Mouse (Mus musculus): ENCODE results near the gene Chn1. TPM values are rescaled to one million over a fixed set of nuclear protein-coding genes. Genes with fewer than 3 reads are reported as not detected.
A peak's percentile ranks its signal among the peaks of the same experiment; 100 is the strongest.

The Chn1 gene
- polyA plus RNA-seq, 1 experiment from 2014 or later = 30.4 TPM

DNA sequence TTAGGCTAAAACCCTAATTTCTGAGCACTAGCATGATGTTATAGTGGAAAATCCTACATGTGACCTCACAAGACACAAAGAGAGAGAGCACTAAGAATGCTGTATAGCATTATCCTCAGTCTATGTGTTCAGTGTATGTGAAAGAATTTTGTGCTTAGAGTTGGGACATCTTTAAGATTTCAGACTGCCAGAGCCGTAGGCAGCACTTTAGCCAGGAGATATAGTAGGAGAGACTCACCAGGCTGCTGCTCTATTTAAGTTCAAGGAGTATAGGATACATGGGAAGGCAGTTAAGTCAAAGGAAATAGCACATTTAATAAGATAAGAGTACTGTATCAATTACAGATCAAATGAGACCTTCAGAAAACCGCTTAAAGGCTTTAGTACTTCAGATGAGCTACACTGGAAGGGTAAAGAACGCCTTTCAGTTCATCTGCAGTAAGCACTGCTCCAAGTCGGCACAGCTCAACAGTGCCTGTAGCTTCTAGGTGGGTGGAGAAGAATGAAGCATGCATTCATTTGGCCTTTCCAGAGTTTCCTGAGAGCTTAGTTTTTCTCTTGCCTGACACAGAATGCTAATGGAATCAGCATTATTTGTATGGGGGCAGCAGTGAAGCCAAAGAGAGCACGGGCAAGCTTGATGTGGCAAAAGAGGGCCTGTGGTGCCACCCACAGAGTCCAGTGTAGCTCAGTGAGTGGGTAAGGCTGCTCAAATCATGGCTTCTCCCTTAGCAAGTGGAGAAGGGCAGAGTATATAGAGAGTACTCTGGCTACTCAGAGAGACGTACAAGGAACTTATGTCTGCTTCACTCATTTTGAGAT, 84.2 kb downstream of the Chn1 start:
- H3K27me3 ChIP-seq (ENCODE audit: control insufficient read depth, insufficient read depth, low read length) = no peaks in the 10 kb centered on the region
- no peaks in the 10 kb centered on the region; a peak in 2 of 4 replicates for H3K4me1 ChIP-seq (ENCODE audit: control insufficient read depth in 2 of 2, insufficient read depth in 2 of 2, low read length in 2 of 2)
- no peak overlapping the region for H3K4me2 ChIP-seq (ENCODE audit: low read length)
- no peaks in the 10 kb centered on the region; the same call in 1 of the 2 replicates for H3K36me3 ChIP-seq (ENCODE audit: control insufficient read depth, insufficient read depth, low read length)
- no peak overlapping the region for H3K27ac ChIP-seq (replicated peaks in 1 of 2; ENCODE audit: control insufficient read depth in 1 of 2, insufficient read depth in 1 of 2, low read depth in 2 of 2, low read length in 2 of 2)
- ATAC-seq (ENCODE audit: insufficient number of reproducible peaks, insufficient read depth, low FRiP score, low read depth) = no peak
- no peak overlapping the region for H3K9ac ChIP-seq (ENCODE audit: low read length)
- no peak overlapping the region for H3K4me3 ChIP-seq (ENCODE audit: control insufficient read depth in 1 of 2, insufficient read depth in 1 of 2, low read depth in 1 of 2, low read length in 2 of 2)
- WGBS = 83% methylated on average over 6 of the region's 6 CpGs
- H3K9me3 ChIP-seq (ENCODE audit: control insufficient read depth, low read length) = no peaks in the 10 kb centered on the region

DNA sequence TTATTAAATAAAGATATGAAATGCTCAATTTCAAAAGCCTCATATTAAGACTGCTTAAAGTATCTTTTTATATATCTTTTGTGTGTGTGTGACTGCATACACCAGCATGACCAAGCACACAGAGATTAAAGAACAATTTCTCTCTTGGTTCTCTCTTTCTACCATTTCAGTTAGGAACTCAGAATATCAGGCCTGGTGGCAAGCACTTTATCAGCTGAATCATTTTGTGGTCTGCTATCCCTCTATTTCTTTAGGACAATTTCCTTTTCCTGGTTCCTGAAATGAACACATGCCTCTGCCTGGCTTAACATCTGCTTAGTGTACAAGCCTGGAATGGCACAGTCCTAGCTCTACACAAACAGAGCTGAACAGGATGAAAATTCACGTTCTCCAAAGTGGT, 92.6 kb downstream of the Chn1 start:
- Histone ChIP-seq H3K36me3 (ENCODE audit: control insufficient read depth, insufficient read depth, low read length) (no peaks in the 10 kb centered on the region; the same call in 1 of the 2 replicates), H3K9me3 (ENCODE audit: control insufficient read depth, low read length) (no peaks in the 10 kb centered on the region), H3K4me1 (ENCODE audit: control insufficient read depth in 2 of 2, insufficient read depth in 2 of 2, low read length in 2 of 2) (no peaks in the 10 kb centered on the region; a peak in 1 of 4 replicates), H3K27me3 (ENCODE audit: control insufficient read depth, insufficient read depth, low read length) (no peaks in the 10 kb centered on the region), H3K4me2 (ENCODE audit: low read length) (no peak overlapping the region), H3K27ac (replicated peaks in 1 of 2; ENCODE audit: control insufficient read depth in 1 of 2, insufficient read depth in 1 of 2, low read depth in 2 of 2, low read length in 2 of 2) (no peak overlapping the region), H3K9ac (ENCODE audit: low read length) (no peak overlapping the region), H3K4me3 (ENCODE audit: control insufficient read depth in 1 of 2, insufficient read depth in 1 of 2, low read depth in 1 of 2, low read length in 2 of 2) (no peak overlapping the region)
- WGBS = 21% methylated on average over 1 of the region's 1 CpGs
- ATAC-seq (ENCODE audit: insufficient number of reproducible peaks, insufficient read depth, low FRiP score, low read depth) = no peak

DNA sequence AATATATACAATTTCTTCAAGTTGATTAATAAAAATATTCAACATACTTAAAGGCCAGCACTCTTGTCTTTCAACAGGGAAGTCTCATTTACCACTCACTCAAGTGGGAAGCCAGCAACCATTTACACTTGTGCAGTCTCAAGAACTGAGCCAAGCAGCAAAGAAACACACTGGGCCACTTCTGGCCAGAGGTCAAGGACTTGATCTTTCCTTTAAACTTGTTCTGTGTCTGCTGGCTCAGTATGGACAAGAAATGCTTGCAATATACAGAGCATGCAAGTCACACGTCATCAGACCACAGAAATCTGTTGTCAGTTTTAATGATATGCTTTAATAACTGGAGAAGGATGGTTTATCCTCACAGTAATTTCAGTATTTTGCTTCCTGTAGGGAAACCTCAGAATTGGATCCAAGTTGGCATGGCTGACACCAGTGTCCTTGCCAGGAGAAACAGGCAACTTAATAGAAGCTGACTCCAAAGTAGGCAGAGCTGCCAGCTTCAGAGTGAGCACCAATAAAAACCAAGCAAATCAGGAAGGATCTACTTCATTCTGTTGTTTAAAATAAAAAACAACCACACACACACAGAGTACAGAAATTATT, 94.6 kb downstream of the Chn1 start:
- ATAC-seq (ENCODE audit: insufficient number of reproducible peaks, insufficient read depth, low FRiP score, low read depth) = no peak
- H3K4me2 ChIP-seq (ENCODE audit: low read length) = no peak overlapping the region
- no peak overlapping the region for H3K9ac ChIP-seq (ENCODE audit: low read length)
- H3K36me3 ChIP-seq (ENCODE audit: control insufficient read depth, insufficient read depth, low read length) = no peaks in the 10 kb centered on the region; the same call in 1 of the 2 replicates
- H3K9me3 ChIP-seq (ENCODE audit: control insufficient read depth, low read length) = no peaks in the 10 kb centered on the region
- H3K4me3 ChIP-seq (ENCODE audit: control insufficient read depth in 1 of 2, insufficient read depth in 1 of 2, low read depth in 1 of 2, low read length in 2 of 2) = no peak overlapping the region
- 75% methylated on average over 1 of the region's 1 CpGs for WGBS
- no peaks in the 10 kb centered on the region; a peak in 1 of 4 replicates for H3K4me1 ChIP-seq (ENCODE audit: control insufficient read depth in 2 of 2, insufficient read depth in 2 of 2, low read length in 2 of 2)
- no peaks in the 10 kb centered on the region for H3K27me3 ChIP-seq (ENCODE audit: control insufficient read depth, insufficient read depth, low read length)
- no peak overlapping the region for H3K27ac ChIP-seq (replicated peaks in 1 of 2; ENCODE audit: control insufficient read depth in 1 of 2, insufficient read depth in 1 of 2, low read depth in 2 of 2, low read length in 2 of 2)

DNA sequence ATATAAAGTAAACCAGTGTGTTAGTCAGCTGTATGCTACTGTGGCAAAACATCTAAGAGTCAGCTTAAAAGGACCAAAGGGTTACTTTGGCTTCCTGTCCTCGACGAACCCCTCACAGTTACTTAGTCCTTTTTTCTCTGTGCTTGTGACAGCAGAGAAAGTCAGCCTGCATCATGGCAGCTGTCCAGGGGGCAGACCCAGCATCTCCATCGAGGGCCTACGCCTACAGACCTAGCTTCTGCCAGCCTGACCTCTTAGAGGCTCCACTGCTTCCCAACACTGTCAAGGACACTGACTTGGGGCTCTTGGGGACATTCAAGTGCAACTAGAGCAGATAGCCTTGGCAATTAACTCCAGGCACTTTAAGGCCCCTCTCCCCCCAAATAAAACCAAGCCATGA, 106.5 kb downstream of the Chn1 start:
- Histone ChIP-seq H3K36me3 (ENCODE audit: control insufficient read depth, insufficient read depth, low read length) (no peaks in the 10 kb centered on the region), H3K9ac (ENCODE audit: low read length) (no peak overlapping the region), H3K9me3 (ENCODE audit: control insufficient read depth, low read length) (no peaks in the 10 kb centered on the region), H3K4me2 (ENCODE audit: low read length) (no peak overlapping the region), H3K4me3 (ENCODE audit: control insufficient read depth in 1 of 2, insufficient read depth in 1 of 2, low read depth in 1 of 2, low read length in 2 of 2) (no peak overlapping the region), H3K4me1 (ENCODE audit: control insufficient read depth in 2 of 2, insufficient read depth in 2 of 2, low read length in 2 of 2) (peaks cover 4 to 11% of the 10 kb centered on the region in 2 experiments; a peak in 3 of 4 replicates), H3K27me3 (ENCODE audit: control insufficient read depth, insufficient read depth, low read length) (no peaks in the 10 kb centered on the region), H3K27ac (replicated peaks in 1 of 2; ENCODE audit: control insufficient read depth in 1 of 2, insufficient read depth in 1 of 2, low read depth in 2 of 2, low read length in 2 of 2) (peak overlapping the region; percentile 69 to 79)
- ATAC-seq (ENCODE audit: insufficient number of reproducible peaks, insufficient read depth, low FRiP score, low read depth) = no peak
- WGBS = 33% methylated on average over 4 of the region's 4 CpGs

DNA sequence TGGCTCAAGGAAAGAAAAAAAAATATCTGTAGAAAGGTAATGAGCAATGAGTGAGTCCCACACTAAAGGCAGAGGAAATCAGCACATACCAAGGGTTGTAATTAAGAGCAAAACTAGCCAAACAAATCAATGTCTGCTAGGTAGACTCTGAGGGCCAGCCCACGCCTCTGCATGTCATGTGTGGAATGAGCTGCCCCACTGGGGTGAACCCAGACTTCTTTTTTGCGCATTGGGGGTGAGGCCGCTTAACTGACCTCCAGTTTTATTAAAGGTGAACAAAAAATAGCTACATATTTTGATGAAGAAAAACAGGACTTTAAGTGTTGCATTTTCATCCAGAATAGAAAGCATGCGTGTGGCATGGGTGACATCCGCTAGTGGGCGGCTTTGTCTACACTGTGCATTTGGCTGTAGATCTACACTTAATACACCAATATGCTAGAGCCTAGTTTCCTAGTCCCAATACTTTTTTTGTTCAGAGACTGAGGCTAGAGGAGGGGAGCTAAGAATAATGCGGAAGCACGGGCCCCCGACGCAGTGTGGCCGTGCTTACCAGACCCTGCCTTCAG, 114.5 kb downstream of the Chn1 start:
- Histone ChIP-seq H3K9me3 (ENCODE audit: control insufficient read depth, low read length) (no peaks in the 10 kb centered on the region), H3K9ac (ENCODE audit: low read length) (peak overlapping the region; percentile 57; the same call in 1 of the 2 replicates), H3K36me3 (ENCODE audit: control insufficient read depth, insufficient read depth, low read length) (no peaks in the 10 kb centered on the region), H3K4me3 (ENCODE audit: control insufficient read depth in 1 of 2, insufficient read depth in 1 of 2, low read depth in 1 of 2, low read length in 2 of 2) (peak overlapping the region in 1 of 2 experiments; percentile 39; a peak in 3 of 4 replicates), H3K27ac (replicated peaks in 1 of 2; ENCODE audit: control insufficient read depth in 1 of 2, insufficient read depth in 1 of 2, low read depth in 2 of 2, low read length in 2 of 2) (no peak overlapping the region), H3K27me3 (ENCODE audit: control insufficient read depth, insufficient read depth, low read length) (no peaks in the 10 kb centered on the region), H3K4me1 (ENCODE audit: control insufficient read depth in 2 of 2, insufficient read depth in 2 of 2, low read length in 2 of 2) (peaks cover 5 to 14% of the 10 kb centered on the region in 2 experiments; a peak in 3 of 4 replicates), H3K4me2 (ENCODE audit: low read length) (peak overlapping the region; percentile 73)
- 89% methylated on average over 11 of the region's 11 CpGs for WGBS
- peak; percentile 13; the same call in 1 of the 2 replicates for ATAC-seq (ENCODE audit: insufficient number of reproducible peaks, insufficient read depth, low FRiP score, low read depth)

DNA sequence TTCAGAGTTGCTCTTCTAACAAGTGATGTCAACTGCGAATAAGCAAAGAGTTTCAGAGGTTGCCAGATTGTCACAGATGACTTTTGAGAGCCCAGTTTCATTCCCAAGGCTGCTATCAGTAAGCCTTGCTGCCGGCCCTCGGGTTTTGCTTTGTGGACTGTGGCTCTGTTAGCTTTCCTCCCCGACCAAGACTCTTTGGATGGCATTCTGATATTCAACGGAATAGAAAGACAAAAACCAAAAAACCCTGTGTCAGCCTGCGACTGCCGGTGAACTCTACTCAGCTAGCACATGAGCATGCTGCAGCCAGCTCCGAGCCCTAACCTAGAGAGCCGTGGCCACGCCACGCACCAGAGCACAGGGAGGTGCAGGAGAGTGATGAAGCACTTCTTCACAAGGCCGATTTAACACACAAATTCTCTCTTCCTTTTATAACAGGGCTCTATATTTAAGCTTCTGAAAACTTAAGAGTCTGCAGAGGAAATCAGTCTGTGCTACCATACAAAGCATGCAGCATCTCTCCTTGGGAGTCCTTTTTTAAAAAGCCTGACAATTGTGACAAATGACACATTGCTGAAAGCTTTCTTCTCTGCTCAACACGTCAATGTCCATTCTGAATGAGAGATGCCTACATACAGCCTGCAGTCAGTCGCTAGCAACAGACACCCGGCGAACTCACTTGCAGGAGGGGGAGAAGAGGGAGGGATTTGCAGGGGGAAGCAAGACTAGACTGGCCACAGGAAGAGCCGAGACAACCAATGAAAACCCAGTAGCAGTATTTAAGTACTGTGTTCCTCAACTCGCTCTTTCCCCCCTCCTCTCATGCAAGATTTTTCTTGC, 115.2 kb downstream of the Chn1 start:
- Histone ChIP-seq H3K27me3 (ENCODE audit: control insufficient read depth, insufficient read depth, low read length) (no peaks in the 10 kb centered on the region), H3K4me2 (ENCODE audit: low read length) (peak overlapping the region; percentile 73), H3K9me3 (ENCODE audit: control insufficient read depth, low read length) (no peaks in the 10 kb centered on the region), H3K4me3 (ENCODE audit: control insufficient read depth in 1 of 2, insufficient read depth in 1 of 2, low read depth in 1 of 2, low read length in 2 of 2) (peak overlapping the region; percentile 24 to 39), H3K4me1 (ENCODE audit: control insufficient read depth in 2 of 2, insufficient read depth in 2 of 2, low read length in 2 of 2) (peaks cover 5 to 17% of the 10 kb centered on the region in 2 experiments), H3K36me3 (ENCODE audit: control insufficient read depth, insufficient read depth, low read length) (no peaks in the 10 kb centered on the region), H3K9ac (ENCODE audit: low read length) (peak overlapping the region; percentile 57), H3K27ac (replicated peaks in 1 of 2; ENCODE audit: control insufficient read depth in 1 of 2, insufficient read depth in 1 of 2, low read depth in 2 of 2, low read length in 2 of 2) (peak overlapping the region; percentile 26 to 56; a peak in 3 of 4 replicates)
- ATAC-seq (ENCODE audit: insufficient number of reproducible peaks, insufficient read depth, low FRiP score, low read depth) = peak; percentile 64; the same call in 1 of the 2 replicates
- WGBS = 27% methylated on average over 18 of the region's 18 CpGs

DNA sequence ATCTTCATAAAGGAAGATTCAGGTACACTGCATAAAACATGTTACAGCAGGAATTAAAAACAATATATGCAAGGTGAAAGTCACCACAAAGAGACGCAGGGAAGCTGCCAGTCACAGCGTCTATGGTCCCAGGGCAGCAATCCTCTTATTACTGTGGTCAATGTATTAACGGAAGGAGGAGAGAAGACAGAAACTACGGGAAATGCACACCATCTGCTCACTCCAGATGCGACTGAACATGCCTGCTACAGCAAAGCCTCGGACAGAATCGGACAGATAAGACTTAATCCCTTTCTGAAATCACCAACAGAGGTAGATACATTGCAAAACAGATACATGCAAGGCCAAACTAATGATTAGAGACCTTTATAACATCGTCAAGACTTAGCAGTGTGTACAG, 116.1 kb downstream of the Chn1 start:
- peak overlapping the region; percentile 73 for H3K4me2 ChIP-seq (ENCODE audit: low read length)
- peak overlapping the region in 1 of 2 experiments; percentile 39; a peak in 1 of 4 replicates for H3K4me3 ChIP-seq (ENCODE audit: control insufficient read depth in 1 of 2, insufficient read depth in 1 of 2, low read depth in 1 of 2, low read length in 2 of 2)
- H3K4me1 ChIP-seq (ENCODE audit: control insufficient read depth in 2 of 2, insufficient read depth in 2 of 2, low read length in 2 of 2) = peaks cover 9 to 24% of the 10 kb centered on the region in 2 experiments
- no peak overlapping the region for H3K27ac ChIP-seq (replicated peaks in 1 of 2; ENCODE audit: control insufficient read depth in 1 of 2, insufficient read depth in 1 of 2, low read depth in 2 of 2, low read length in 2 of 2)
- no peaks in the 10 kb centered on the region for H3K27me3 ChIP-seq (ENCODE audit: control insufficient read depth, insufficient read depth, low read length)
- 70% methylated on average over 8 of the region's 8 CpGs for WGBS
- peak overlapping the region; percentile 7; the same call in 1 of the 2 replicates for H3K9ac ChIP-seq (ENCODE audit: low read length)
- H3K36me3 ChIP-seq (ENCODE audit: control insufficient read depth, insufficient read depth, low read length) = no peaks in the 10 kb centered on the region
- H3K9me3 ChIP-seq (ENCODE audit: control insufficient read depth, low read length) = no peaks in the 10 kb centered on the region
- no peak for ATAC-seq (ENCODE audit: insufficient number of reproducible peaks, insufficient read depth, low FRiP score, low read depth)
